Mouse (Mus musculus): ENCODE data around the gene Sbk2.

Gene Sbk2

DNA sequence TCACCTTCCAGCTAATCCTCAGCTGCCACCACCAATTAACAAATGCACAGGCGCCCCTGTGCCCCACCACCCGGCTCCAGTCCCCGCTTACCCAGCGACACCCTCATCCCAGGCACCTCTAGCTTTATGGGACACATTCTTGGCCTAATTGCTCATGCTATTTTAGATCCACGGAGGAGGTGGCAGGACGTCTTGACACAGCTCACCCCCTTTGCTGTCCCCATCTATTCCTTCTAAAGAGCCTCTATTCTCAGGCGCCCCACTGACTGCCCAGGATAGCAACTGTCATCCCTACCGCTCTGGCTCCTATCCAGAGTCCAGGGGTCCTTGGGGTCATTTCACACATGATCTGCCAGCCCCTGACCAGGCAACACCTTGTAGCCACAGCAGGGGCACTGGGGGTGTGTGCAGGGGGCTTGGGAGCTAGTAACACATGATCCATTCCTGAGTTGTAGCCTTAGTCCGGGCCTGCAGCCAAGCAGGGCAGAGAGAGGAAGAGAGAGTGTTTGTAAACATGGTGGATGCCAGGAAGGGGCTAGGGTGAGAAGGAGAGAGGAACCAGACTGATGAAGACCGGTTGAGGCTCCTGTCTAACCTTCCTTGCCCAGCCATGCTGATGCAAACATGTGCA is 10.3 kb downstream of the Sbk2 start:
- no peak for DNase-seq (ENCODE audit: low spot score in 2 of 2)

DNA sequence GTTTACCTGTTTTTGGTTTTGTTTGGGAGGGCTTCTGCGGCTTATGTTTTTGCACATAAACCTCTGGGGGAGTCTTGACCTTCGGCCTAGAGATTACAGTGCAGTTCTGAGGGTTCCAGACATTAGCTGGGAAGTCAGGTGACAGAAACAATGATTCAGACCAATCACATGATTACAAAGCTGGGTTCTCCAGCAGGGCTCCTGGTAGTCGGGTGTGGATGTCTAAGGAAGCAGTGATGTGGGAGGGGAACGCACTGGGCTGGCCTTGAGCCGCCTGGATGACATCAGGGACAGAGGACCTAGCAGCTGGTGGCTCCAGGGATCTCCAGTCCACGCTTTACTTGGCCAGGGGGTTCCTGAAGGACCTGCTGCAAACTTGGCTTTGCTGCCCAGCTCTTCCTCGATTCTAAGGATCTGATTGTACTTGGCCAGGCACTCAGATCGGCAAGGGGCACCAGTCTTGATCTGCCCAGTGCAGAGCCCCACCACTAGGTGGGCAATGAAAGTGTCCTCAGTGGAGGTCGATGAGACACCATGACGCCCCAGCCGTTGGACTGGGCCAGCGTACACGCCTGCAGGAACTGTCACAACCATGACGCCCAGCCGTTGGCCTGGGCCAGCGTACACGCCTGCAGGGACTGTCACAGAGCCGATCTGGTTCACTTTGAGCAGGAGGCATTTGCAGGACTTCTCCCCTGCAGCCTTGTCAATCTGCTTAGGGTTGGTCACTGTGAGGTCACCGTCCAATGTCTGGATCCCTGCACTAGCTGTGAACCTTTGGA is 13.5 kb downstream of the Sbk2 start:
- DNase-seq (ENCODE audit: low spot score in 2 of 2) = no peak

DNA sequence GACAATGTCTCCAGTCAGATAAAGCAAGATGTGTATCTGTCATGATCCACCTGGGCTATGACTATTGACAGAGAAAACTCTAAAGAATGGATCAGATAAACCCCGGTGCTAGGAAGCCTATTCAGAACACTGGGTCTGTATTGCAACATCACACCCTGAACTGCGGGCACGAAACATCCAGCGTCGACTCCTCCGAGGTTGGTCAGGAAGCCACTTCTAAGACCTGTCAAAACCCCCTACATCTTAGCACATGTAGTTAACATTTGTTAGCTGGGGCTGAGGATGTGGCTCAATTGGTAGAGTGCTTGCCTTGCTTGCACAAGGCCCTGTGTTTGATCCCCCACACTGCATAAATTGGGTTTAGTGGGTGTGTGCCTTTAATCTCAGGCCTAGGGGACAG is 15.8 kb downstream of the Sbk2 start:
- no peak for DNase-seq (ENCODE audit: low spot score in 2 of 2)

DNA sequence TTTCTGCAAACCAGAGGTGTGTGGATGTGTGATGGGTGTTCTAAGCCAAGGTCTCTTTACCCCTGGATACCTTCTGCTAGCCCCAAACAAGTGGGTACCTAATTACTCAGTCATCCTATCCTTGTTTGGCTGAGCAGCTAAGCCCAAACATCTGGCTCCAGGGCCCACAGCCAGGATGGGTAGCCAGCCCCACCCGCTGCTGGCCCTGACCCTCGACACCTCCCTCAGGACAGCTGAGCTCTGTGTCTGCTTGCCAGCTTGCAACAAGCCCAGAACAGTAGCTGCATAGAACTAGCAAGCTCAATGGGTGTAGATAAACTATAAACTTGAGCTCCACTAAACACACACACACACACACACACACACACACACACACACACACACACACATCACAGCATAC is 16.4 kb downstream of the Sbk2 start:
- DNase-seq (ENCODE audit: low spot score in 2 of 2) = no peak

DNA sequence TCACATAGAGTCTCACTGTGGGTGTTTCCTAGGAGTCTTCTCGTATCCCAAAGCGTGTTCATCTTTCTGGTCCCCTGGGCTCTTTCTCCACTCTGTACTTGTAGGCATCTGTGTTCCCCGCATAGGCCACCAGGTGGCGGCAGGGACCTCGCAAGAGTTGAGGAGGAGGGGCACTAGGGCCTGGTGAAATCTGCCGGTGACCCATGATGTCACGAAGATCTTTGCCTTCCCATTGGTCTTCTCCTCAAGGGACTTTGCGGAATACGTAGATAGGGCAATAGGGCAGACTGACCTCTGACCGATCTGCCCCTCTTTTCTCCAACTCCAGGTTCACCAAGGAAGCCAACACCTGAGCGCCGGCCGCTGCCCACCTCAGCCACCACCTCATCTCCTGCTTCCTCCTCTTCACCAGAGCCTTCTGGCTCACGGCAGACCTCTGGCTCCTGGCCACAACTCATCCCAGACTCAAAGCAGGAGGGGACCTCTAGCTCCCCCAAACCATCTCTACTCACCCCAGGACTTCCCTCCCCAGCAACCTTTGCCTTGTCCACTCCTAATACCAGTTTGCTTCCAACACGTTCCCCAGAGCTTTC is 20.9 kb downstream of the Sbk2 start:
- DNase-seq (ENCODE audit: low spot score in 2 of 2) = peak; percentile 82 to 92

DNA sequence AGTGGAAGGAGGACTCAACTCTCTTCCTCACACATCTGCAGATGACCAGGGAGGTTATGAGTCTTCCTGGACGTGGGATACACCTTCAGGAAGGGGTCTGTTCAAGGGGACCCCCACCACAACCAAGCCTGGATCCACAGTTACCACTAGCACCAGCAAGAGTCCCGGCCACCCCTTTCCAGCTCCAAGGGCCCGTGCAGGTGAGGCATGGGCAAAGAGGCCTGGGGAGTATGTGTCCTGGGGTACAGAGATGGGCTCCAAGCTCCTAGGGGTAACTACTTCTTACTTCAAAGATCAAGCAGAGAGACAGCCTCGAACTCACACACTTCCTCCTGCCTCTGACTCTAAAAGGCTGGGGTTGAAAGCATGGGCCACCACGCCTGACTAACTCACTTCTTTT is 21.5 kb downstream of the Sbk2 start:
- no peak for DNase-seq (ENCODE audit: low spot score in 2 of 2)

DNA sequence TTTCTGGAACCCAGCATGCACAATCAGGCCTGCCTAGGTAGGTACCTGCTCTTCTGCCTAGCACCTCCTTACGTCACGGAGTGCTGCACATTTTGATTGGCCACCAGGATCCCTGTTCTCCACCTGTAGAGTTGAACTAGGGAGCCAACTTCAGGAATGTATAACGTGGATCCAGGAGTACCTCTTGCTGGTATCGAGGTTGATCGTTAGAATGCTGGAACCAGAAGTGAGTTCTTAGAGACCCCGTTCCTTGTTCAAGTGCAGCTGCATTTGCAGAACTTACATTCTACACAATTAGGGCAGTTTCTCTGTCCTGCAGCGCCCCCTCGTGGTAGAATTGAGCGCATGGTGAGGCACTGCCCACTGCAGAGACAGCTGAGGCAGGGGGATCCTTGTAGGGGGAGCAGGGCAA is 24.1 kb downstream of the Sbk2 start:
- peak; percentile 63 to 88 for DNase-seq (ENCODE audit: low spot score in 2 of 2)

DNA sequence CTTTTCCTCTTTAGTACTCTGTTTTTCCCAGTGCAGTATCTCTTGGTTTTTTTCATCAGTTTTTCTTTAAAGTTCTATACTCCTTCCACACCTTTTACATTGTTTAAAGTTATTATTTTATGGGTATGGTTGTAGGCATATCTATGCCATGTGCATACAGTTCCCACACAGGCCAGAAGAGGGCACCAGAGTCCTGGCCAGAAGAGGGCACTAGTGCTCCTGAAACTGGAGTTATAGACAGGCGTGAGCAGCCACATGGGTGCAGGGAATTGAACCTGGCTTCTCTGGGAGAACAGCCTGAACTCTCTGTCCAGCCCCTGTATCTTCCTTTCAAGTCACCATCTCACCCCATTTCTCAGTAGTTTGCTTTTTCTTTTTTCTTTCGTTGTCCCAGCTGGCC is 25.8 kb downstream of the Sbk2 start:
- DNase-seq (ENCODE audit: low spot score in 2 of 2) = peak; percentile 61 to 81

DNA sequence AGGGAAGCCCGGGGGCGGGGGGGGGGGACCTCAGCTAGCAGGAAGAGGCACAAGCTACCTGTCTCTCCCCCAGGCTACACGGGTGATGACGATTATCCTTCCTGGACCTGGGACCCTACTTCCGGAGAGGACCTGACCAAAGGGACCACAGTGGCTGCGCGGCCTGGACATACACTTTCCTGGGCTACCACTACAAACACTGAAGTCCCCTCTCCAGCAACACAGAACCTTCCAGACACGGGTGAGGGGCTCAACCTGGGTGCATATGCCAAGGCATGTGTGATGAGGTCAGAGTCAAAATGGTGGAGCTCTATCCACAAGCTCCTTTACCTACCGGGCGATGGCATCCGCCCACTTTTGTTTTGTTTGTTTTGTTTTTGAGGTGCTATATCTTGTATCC is 26.8 kb downstream of the Sbk2 start:
- DNase-seq (ENCODE audit: low spot score in 2 of 2) = no peak

DNA sequence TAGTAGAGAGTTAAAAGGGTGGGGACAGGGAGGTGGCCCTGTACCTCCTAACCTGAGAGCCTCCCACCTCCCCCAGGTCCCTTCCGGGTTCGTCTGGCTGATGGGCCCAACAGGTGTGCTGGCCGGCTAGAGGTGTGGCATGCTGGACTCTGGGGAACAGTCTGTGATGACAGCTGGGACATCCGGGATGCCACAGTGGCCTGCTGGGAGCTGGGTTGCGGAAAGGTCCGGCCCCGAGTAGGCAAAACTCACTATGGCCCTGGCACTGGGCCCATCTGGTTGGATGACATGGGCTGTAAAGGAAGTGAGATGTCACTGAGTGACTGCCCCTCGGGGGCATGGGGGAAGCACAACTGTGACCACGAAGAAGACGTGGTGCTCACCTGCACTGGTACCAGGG is 27.4 kb downstream of the Sbk2 start:
- no peak for DNase-seq (ENCODE audit: low spot score in 2 of 2)

DNA sequence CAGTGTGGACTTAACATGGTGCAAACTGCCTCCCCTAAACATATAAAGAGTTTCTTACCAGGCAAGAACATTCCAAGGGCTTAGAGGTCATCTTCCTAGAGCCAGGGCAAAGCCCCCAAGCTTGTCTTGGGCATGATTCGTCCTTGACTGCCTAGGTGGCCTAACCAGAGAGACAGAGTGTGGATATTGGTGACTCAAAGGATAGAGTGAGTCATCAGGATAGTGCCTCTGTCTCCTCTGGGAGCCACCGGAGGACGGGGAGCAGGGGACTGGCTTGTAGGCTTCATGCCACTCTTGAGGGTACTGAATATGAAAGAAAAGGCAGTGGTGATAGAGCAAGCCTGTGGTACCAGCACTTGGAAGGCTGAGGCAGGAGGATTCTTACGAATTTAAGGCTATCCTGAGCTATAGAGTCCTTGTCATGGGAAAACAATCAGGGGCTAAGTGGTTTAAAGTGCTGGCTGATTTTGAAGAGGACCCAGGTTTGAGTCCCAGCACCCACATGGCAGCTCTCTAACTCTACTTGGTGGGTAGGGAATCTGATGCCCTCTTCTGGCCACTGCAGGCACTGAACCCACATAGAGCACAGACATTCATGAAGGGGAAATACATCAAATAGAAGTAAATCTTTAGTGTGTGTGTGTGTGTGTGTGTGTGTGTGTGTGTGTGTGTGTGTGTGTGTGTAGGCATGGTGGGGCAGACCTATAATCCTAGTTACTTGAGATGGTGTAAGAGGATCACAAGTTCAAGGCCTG is 29.9 kb downstream of the Sbk2 start:
- DNase-seq (ENCODE audit: low spot score in 2 of 2) = no peak

DNA sequence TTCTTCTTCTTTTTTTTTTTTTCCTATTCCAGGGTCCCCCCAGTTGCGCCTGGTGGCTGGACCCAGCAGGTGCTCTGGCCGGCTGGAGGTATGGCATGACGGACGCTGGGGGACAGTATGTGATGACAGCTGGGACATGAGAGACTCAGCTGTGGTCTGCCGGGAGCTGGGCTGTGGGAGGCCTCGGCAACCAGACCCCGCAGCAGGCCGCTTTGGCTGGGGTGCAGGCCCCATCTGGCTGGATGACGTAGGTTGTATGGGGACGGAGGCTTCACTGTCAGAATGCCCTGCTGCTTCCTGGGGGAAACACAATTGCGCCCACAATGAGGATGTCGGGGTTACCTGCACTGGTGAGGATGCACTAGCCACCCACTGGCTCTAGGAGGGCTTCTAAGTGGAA is 31.1 kb downstream of the Sbk2 start:
- no peak for DNase-seq (ENCODE audit: low spot score in 2 of 2)

DNA sequence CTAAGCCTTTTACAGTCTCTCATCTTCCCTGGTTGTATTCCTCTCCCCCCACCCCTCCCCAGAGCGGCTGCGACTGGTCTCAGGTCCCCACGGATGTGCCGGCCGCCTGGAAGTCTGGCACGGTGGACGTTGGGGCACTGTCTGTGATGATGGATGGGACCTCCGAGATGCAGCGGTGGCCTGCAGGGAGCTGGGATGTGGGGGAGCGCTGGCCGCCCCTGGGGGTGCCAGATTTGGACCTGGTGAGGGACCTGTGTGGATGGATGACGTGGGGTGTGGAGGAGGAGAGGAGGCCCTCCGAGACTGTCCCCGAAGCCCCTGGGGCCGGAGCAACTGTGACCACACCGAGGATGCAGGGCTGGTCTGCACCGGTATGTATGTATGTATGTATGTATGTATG is 35.9 kb downstream of the Sbk2 start:
- DNase-seq (ENCODE audit: low spot score in 2 of 2) = no peak

DNA sequence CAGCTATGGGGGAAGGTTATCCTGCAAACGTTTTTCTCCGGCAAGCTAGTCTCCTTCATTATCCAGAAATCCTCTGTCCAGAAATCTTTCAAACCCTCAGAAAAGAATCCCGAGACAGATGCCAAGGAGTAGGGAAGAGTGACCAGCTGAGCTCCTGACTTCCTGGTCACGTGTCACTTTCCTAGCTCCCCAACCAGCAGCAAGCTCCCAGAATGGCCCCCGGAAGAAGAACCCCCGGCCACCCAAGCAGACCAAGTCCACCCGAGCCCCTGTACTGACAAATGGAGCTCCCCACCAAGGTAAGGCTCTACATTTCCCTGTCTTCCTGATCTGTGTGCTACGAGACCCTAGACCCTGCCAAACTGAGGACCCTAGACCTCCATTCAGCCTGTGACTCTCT is 36.5 kb downstream of the Sbk2 start:
- no peak for DNase-seq (ENCODE audit: low spot score in 2 of 2)

DNA sequence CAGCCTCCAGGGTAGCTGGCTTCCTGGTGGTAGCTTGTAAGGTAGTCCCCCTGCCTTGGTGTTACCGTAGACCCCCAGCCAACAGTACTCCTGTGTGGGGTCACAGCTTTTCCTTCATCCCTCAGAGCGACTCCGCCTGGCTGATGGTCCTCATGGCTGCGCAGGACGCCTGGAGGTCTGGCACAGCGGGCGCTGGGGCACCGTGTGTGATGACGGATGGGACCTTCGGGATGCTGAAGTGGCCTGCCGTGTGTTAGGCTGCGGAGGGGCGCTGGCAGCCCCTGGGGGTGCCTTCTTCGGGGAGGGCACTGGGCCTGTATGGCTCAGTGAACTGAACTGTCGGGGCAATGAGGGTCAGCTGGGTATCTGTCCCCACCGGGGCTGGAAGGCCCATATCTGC is 37.4 kb downstream of the Sbk2 start:
- DNase-seq (ENCODE audit: low spot score in 2 of 2) = no peak

DNA sequence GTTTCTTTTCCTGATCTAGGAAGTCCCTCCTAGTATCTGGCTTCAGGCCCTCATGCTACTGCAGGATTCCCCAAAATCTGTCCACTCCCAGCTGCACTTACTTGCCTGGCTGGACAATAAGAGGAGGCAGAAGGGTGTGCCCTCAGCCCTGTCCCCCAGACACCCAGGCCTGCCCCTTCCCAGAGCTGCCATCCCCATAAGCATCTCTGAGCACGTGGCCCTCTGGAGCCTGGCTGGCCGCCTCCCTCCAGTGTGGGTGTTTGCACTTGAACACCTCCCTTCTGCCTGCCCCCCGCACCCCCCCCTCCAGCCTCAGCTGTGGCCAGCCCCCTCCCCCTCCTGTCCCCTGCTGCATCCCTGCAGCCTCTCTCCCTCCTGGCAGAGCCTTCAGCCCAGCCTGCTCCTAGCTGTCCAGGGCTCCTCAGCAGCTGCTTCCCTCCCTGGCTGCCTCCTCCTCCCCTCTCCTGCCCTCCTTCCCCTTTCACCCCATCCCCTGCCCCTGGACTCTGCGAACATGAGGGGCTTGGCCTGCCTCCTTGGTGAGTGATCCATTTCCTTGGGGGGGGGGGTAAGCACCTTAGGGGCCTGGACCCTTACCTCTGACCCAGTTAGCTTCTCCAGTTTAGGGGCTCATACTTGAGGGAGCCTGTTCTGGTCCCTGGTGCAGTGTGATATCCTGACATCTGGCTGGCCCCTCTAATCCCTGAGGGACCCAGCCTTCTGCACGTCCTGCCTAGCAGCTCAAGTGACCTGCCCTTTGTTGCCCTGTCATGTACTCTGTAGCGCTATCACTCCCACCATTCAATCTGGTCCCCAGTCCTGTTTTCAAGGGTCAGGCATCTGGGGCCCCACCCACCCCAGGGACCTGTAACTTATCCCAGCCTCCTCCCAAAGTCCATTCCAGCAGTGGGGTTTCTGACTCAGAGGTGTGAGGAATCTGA is 38.5 kb downstream of the Sbk2 start, which contains the start of gene Ssc5d:
TSS of gene Ssc5d (plus strand) at position 345 of the 941 bp plus-strand sequence.
- DNase-seq (ENCODE audit: low spot score in 2 of 2) = no peak

DNA sequence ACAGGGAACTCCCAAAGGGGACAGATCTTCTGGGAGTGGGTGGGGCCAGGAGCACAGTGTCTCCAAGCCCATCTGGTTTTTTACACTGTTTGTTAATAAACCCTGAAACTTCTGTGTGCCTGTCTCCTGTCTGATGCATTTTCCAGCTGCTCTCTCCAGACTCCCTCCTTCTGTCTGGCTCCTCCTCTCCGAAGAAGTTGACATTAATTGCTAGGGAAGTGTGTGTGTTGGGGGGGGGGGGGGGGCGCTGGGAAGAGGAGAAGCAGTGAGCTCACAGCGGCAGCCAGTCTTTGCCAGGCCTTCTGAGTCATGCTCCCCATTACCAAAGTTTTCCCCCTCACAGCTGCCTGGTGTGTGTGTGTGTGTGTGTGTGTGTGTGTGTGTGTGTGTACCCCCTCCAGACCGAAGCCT is 39.3 kb downstream of the Sbk2 start:
- no peak for DNase-seq (ENCODE audit: low spot score in 2 of 2)

DNA sequence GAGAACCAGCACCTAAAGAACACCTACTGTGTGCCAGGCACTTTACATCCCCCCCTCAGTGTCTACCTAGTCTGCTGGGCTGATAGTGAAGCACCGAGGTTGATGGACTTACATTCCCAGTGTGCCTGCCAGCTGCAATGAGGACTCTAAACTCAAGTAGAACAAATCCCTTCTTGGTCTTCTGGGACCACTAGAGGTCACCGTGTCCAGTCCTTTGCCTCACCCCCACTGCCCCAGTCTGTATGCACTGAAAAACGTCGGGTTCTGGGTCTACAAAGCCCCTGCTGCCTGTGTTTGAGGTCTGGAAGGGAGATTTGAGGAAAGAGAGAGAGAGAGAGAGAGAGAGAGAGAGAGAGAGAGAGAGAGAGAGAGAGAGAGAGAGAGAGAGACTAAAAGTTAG is 39.7 kb downstream of the Sbk2 start:
- DNase-seq (ENCODE audit: low spot score in 2 of 2) = no peak

DNA sequence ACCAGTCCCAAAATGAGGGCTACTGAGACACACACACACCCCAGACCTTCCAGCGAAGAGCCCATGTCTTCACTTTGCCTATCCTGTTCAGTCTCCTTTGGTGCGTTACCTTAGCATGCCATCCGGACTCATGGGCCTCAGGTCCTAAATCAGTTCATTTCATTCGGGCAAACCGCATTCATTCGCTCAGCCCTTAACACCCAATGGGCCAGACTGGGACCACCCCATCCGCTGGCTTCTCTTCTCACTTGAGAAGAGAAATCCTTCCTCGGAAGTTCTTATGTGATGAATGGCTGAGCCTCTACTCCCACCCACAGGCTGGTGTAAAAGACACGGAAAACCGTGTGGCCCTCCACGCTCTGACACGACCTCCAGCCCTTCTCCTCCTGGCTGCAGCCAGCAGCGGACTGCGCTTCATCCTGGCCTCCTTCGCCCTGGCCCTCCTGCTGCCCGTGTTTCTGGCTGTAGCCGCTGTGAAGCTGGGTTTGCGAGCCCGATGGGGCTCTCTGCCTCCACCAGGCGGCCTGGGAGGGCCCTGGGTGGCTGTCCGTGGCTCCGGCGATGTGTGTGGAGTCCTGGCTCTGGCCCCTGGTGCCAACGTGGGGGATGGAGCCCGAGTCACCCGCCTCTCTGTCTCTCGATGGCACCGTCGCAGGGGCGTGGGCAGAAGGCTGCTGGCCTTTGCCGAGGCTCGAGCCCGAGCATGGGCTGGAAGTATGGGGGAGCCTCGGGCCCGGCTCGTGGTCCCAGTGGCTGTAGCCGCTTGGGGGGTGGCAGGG is 40.4 kb downstream of the Sbk2 start:
- DNase-seq (ENCODE audit: low spot score in 2 of 2) = no peak

DNA sequence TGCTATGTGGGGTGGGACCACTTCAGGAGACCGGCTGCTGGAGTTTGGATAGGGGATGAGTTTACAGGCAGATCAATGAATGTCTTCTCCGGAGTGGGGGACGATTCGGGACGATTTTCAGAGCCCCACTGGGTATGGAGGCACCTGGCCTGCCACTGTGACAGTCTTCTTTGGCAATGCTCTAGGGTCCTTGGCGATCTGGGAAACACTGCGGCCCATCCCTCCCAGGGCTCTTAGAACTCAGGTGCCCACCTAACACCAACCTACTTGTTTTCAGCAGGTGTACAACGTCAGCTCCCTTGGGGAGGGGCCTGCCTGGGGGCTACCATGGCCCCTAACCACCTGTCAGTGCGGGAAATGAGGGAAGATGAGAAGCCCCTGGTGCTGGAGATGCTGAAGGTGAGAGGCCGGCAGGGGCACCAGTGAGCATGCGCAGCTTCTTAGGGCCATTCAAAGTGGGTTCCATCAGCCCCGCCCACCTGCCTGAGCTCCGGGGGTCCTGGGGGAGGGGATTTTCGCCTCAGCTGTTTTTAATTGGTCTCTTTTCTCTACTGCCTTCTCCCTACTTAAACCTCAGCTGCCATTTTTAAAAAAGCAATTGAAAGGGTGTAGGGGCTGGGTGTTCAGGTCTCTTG is 41.2 kb downstream of the Sbk2 start:
- DNase-seq (ENCODE audit: low spot score in 2 of 2) = no peak
